Mouse (Mus musculus): ENCODE results near the gene D6Ertd527e. TPM values are rescaled to one million over a fixed set of nuclear protein-coding genes. Genes with fewer than 3 reads are reported as not detected.

D6Ertd527e gene
- polyA plus RNA-seq, 1 experiment from 2014 or later = 0.13 TPM

GRCm38 (mm10) chr6:87120661-87121060 lies 16.1 kb downstream of the D6Ertd527e start:
- no peaks in the 10 kb centered on the region for H3K36me3 ChIP-seq (replicated peaks; ENCODE audit: control insufficient read depth, insufficient read depth)
- H3K9me3 ChIP-seq (ENCODE audit: control insufficient read depth, low read length) = no peaks in the 10 kb centered on the region
- no peak for ATAC-seq (ENCODE audit: low FRiP score)
- H3K27me3 ChIP-seq (ENCODE audit: control insufficient read depth, insufficient read depth, low read length) = no peaks in the 10 kb centered on the region
- H3K4me3 ChIP-seq (replicated peaks; ENCODE audit: low read length) = no peak overlapping the region
- H3K4me1 ChIP-seq (replicated peaks; ENCODE audit: control insufficient read depth, insufficient read depth, low read length) = no peaks in the 10 kb centered on the region
- WGBS = 92% methylated on average over 6 of the region's 6 CpGs
- H3K9ac ChIP-seq = no peak overlapping the region
- H3K4me2 ChIP-seq (replicated peaks) = no peak overlapping the region
- no peak overlapping the region for H3K27ac ChIP-seq
- DNase-seq (ENCODE audit: low spot score) = no peak

GRCm38 (mm10) chr6:87121961-87122360 lies 17.4 kb downstream of the D6Ertd527e start:
- H3K36me3 ChIP-seq (replicated peaks; ENCODE audit: control insufficient read depth, insufficient read depth) = no peaks in the 10 kb centered on the region
- H3K9ac ChIP-seq = no peak overlapping the region
- ATAC-seq (ENCODE audit: low FRiP score) (no peak), DNase-seq (ENCODE audit: low spot score) (no peak)
- no peak overlapping the region for H3K4me3 ChIP-seq (replicated peaks; ENCODE audit: low read length)
- no peaks in the 10 kb centered on the region for H3K9me3 ChIP-seq (ENCODE audit: control insufficient read depth, low read length)
- no peak overlapping the region for H3K4me2 ChIP-seq (replicated peaks)
- WGBS = 86% methylated on average over 7 of the region's 7 CpGs
- H3K27ac ChIP-seq = no peak overlapping the region
- H3K4me1 ChIP-seq (replicated peaks; ENCODE audit: control insufficient read depth, insufficient read depth, low read length) = no peaks in the 10 kb centered on the region
- no peaks in the 10 kb centered on the region for H3K27me3 ChIP-seq (ENCODE audit: control insufficient read depth, insufficient read depth, low read length)

- Histone ChIP-seq H3K36me3 (replicated peaks; ENCODE audit: control insufficient read depth, insufficient read depth) (no peaks in the 10 kb centered on the region), H3K4me1 (replicated peaks; ENCODE audit: control insufficient read depth, insufficient read depth, low read length) (no peaks in the 10 kb centered on the region), H3K27ac (no peak overlapping the region), H3K4me3 (replicated peaks; ENCODE audit: low read length) (no peak overlapping the region), H3K9ac (no peak overlapping the region), H3K27me3 (ENCODE audit: control insufficient read depth, insufficient read depth, low read length) (no peaks in the 10 kb centered on the region), H3K4me2 (replicated peaks) (no peak overlapping the region), H3K9me3 (ENCODE audit: control insufficient read depth, low read length) (no peaks in the 10 kb centered on the region)
- no peak for ATAC-seq (ENCODE audit: low FRiP score)
- 94% methylated on average over 6 of the region's 6 CpGs for WGBS
- DNase-seq (ENCODE audit: low spot score) = no peak
Measured at GRCm38 (mm10) chr6:87123406-87123805, 18.9 kb downstream of the D6Ertd527e start.

GRCm38 (mm10) chr6:87123973-87124372 lies 19.4 kb downstream of the D6Ertd527e start:
- Histone ChIP-seq H3K4me1 (replicated peaks; ENCODE audit: control insufficient read depth, insufficient read depth, low read length) (no peaks in the 10 kb centered on the region), H3K9me3 (ENCODE audit: control insufficient read depth, low read length) (no peaks in the 10 kb centered on the region), H3K9ac (no peak overlapping the region), H3K36me3 (replicated peaks; ENCODE audit: control insufficient read depth, insufficient read depth) (no peaks in the 10 kb centered on the region), H3K4me3 (replicated peaks; ENCODE audit: low read length) (no peak overlapping the region), H3K27ac (no peak overlapping the region), H3K4me2 (replicated peaks) (no peak overlapping the region), H3K27me3 (ENCODE audit: control insufficient read depth, insufficient read depth, low read length) (no peaks in the 10 kb centered on the region)
- ATAC-seq (ENCODE audit: low FRiP score) = no peak
- WGBS = 94% methylated on average over 4 of the region's 4 CpGs
- no peak for DNase-seq (ENCODE audit: low spot score)

GRCm38 (mm10) chr6:87127049-87127753 lies 22.7 kb downstream of the D6Ertd527e start:
- 77% methylated on average over 8 of the region's 8 CpGs for WGBS
- no peak for DNase-seq (ENCODE audit: low spot score)

GRCm38 (mm10) chr6:87129861-87130260 lies 25.3 kb downstream of the D6Ertd527e start:
- H3K4me1 ChIP-seq (replicated peaks; ENCODE audit: control insufficient read depth, insufficient read depth, low read length) = no peaks in the 10 kb centered on the region
- no peak overlapping the region for H3K9ac ChIP-seq
- H3K4me3 ChIP-seq (replicated peaks; ENCODE audit: low read length) = no peak overlapping the region
- DNase-seq (ENCODE audit: low spot score) (no peak), ATAC-seq (ENCODE audit: low FRiP score) (no peak)
- H3K4me2 ChIP-seq (replicated peaks) = no peak overlapping the region
- H3K9me3 ChIP-seq (ENCODE audit: control insufficient read depth, low read length) = no peaks in the 10 kb centered on the region
- H3K27ac ChIP-seq = no peak overlapping the region
- H3K36me3 ChIP-seq (replicated peaks; ENCODE audit: control insufficient read depth, insufficient read depth) = no peaks in the 10 kb centered on the region
- 91% methylated on average over 8 of the region's 8 CpGs for WGBS
- no peaks in the 10 kb centered on the region for H3K27me3 ChIP-seq (ENCODE audit: control insufficient read depth, insufficient read depth, low read length)

More at GRCm38 (mm10) chr6:87127049-87127753, 22.7 kb downstream of the D6Ertd527e start:
- Histone ChIP-seq H3K9me3 (ENCODE audit: control insufficient read depth, low read length) (no peaks in the 10 kb centered on the region), H3K4me1 (replicated peaks; ENCODE audit: control insufficient read depth, insufficient read depth, low read length) (no peaks in the 10 kb centered on the region), H3K9ac (no peak overlapping the region), H3K4me2 (replicated peaks) (no peak overlapping the region), H3K27ac (no peak overlapping the region), H3K27me3 (ENCODE audit: control insufficient read depth, insufficient read depth, low read length) (no peaks in the 10 kb centered on the region), H3K4me3 (replicated peaks; ENCODE audit: low read length) (no peak overlapping the region), H3K36me3 (replicated peaks; ENCODE audit: control insufficient read depth, insufficient read depth) (no peaks in the 10 kb centered on the region)
- ATAC-seq (ENCODE audit: low FRiP score) = no peak

GRCm38 (mm10) chr6:87130628-87131027 lies 26.1 kb downstream of the D6Ertd527e start:
- DNase-seq (ENCODE audit: low spot score) (no peak), ATAC-seq (ENCODE audit: low FRiP score) (no peak)
- 98% methylated on average over 7 of the region's 7 CpGs for WGBS
- H3K4me2 ChIP-seq (replicated peaks) = no peak overlapping the region
- H3K27ac ChIP-seq = no peak overlapping the region
- H3K27me3 ChIP-seq (ENCODE audit: control insufficient read depth, insufficient read depth, low read length) = no peaks in the 10 kb centered on the region
- no peak overlapping the region for H3K4me3 ChIP-seq (replicated peaks; ENCODE audit: low read length)
- no peak overlapping the region for H3K9ac ChIP-seq
- H3K9me3 ChIP-seq (ENCODE audit: control insufficient read depth, low read length) = no peaks in the 10 kb centered on the region
- no peaks in the 10 kb centered on the region for H3K36me3 ChIP-seq (replicated peaks; ENCODE audit: control insufficient read depth, insufficient read depth)
- no peaks in the 10 kb centered on the region for H3K4me1 ChIP-seq (replicated peaks; ENCODE audit: control insufficient read depth, insufficient read depth, low read length)

- 65% methylated on average over 1 of the region's 1 CpGs for WGBS
- H3K36me3 ChIP-seq (replicated peaks; ENCODE audit: control insufficient read depth, insufficient read depth) = 0 out of 2 replicates have a peak, but pooled peaks cover 4% of the 10 kb centered on the region
- no peak overlapping the region for H3K27ac ChIP-seq
- H3K9me3 ChIP-seq (ENCODE audit: control insufficient read depth, low read length) = no peaks in the 10 kb centered on the region
- H3K27me3 ChIP-seq (ENCODE audit: control insufficient read depth, insufficient read depth, low read length) = no peaks in the 10 kb centered on the region
- H3K4me2 ChIP-seq (replicated peaks) = no peak overlapping the region
- no peak overlapping the region for H3K4me3 ChIP-seq (replicated peaks; ENCODE audit: low read length)
- DNase-seq (ENCODE audit: low spot score) (no peak), ATAC-seq (ENCODE audit: low FRiP score) (no peak)
- H3K9ac ChIP-seq = no peak overlapping the region
- no peaks in the 10 kb centered on the region for H3K4me1 ChIP-seq (replicated peaks; ENCODE audit: control insufficient read depth, insufficient read depth, low read length)
Measured at GRCm38 (mm10) chr6:87131078-87131477, 26.5 kb downstream of the D6Ertd527e start.

- H3K27me3 ChIP-seq (ENCODE audit: control insufficient read depth, insufficient read depth, low read length) = no peaks in the 10 kb centered on the region
- 83% methylated on average over 3 of the region's 3 CpGs for WGBS
- no peak overlapping the region for H3K4me3 ChIP-seq (replicated peaks; ENCODE audit: low read length)
- no peaks in the 10 kb centered on the region for H3K9me3 ChIP-seq (ENCODE audit: control insufficient read depth, low read length)
- no peak overlapping the region for H3K9ac ChIP-seq
- ATAC-seq (ENCODE audit: low FRiP score) = no peak
- H3K27ac ChIP-seq = no peak overlapping the region
- H3K36me3 ChIP-seq (replicated peaks; ENCODE audit: control insufficient read depth, insufficient read depth) = peaks cover 8% of the 10 kb centered on the region; the same call in 1 of the 2 replicates
- H3K4me1 ChIP-seq (replicated peaks; ENCODE audit: control insufficient read depth, insufficient read depth, low read length) = no peaks in the 10 kb centered on the region
- H3K4me2 ChIP-seq (replicated peaks) = no peak overlapping the region
- no peak for DNase-seq (ENCODE audit: low spot score)
Measured at GRCm38 (mm10) chr6:87133520-87133919, 29.0 kb downstream of the D6Ertd527e start.

Data from hindbrain, embryonic 14.5 days (tissue).